Mouse (Mus musculus) left cerebral cortex, adult 2 months (tissue): Measurements from ENCODE around the gene Pxylp1. TPM values are rescaled to one million over a fixed set of nuclear protein-coding genes. Genes with fewer than 3 reads are reported as not detected.
A peak's percentile ranks its signal among the peaks of the same experiment; 100 is the strongest.
"Not testable (repeated sequence)": the region's sequence is repeated elsewhere in the genome, so short reads cannot be mapped to it uniquely, and the experiment has no call there.

Experiments
- DNase-seq, 2 experiments: peaks; one replicate each; pipeline ENCODE4 v3.0.0; 2021 to 2022; ENCODE audit warnings: low spot score in 2 of 2, mixed read lengths in 1 of 2; ENCODE audit errors: extremely low spot score in 1 of 2
- H3K27ac ChIP-seq: fragments of 200-600 bp; 2 replicates; pipeline ENCODE4 v1.8.1; 2022
- H3K4me3 ChIP-seq: fragments of 200-600 bp; 2 replicates; pipeline ENCODE4 v1.8.1; 2022
- CTCF ChIP-seq: fragments of 200-600 bp; IDR thresholded peaks from 2 replicates; pipeline ENCODE4 v1.8.1; 2022; ENCODE audit warnings: antibody characterized with exemption, mild to moderate bottlenecking, moderate library complexity
- intact Hi-C: fragments of 180-260 bp; cut with DNase I; formaldehyde crosslinking; loops from one replicate; pipeline ENCODE4 v1.15.1; 2025
- long read RNA-seq, 2 experiments: library from polyadenylated mRNA; stranded (forward); transcript quantifications; one replicate each; pipeline ENCODE4 v2.0.0; 2021; ENCODE audit warnings: borderline mapping rate in 2 of 2
- total RNA-seq, 2 experiments: library from RNA; stranded (reverse); gene quantifications; 2 replicates each; pipeline ENCODE4 v1.2.3; 2021

The Pxylp1 gene
- total RNA-seq, result 10 to 100 TPM; 17.7 to 19.5 TPM
- long read RNA-seq, experiment 1, transcript Pxylp1-201 (6 exons, 2,908 nt), result major isoform, 11 of 19 reads
- long read RNA-seq, experiment 1, partial matches to known transcripts, result 0 of 19 reads
- long read RNA-seq, experiment 1, other reads (novel, unspliced or antisense), result 6 of 19 reads
- long read RNA-seq, experiment 2, transcript Pxylp1-201 (6 exons, 2,908 nt), result major isoform, 10 of 18 reads
- long read RNA-seq, experiment 2, partial matches to known transcripts, result 0 of 18 reads
- long read RNA-seq, experiment 2, other reads (novel, unspliced or antisense), result 6 of 18 reads

DNA sequence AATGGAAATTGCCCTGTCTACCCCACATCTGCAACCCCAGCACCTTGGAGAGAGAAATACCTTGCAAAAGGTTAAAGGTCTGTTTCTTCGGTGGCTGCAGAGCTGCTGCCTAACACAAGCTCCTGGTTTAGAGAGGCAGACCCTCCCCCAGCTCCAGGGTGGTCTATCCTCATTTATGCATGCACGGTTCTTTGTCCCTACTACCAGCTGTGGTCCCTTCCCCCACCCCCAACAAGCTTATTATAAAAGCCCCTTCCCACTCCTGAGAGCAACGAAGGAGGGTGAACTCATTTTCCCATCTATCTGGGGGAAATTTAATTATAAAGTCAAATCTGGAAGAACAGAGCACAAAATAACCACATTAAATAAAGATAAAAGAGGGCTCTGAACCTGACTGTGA is at the start of gene Pxylp1:
TSS of gene Pxylp1 (minus strand) at position 124 of the 400 bp plus-strand sequence.
- intact Hi-C loops, result no loop called here
- no peak for TF ChIP-seq CTCF
- Histone ChIP-seq H3K4me3 (no peak within 1 kb of the TSS), H3K27ac (no peak within 1 kb of the TSS)
- no peak for DNase-seq

DNA sequence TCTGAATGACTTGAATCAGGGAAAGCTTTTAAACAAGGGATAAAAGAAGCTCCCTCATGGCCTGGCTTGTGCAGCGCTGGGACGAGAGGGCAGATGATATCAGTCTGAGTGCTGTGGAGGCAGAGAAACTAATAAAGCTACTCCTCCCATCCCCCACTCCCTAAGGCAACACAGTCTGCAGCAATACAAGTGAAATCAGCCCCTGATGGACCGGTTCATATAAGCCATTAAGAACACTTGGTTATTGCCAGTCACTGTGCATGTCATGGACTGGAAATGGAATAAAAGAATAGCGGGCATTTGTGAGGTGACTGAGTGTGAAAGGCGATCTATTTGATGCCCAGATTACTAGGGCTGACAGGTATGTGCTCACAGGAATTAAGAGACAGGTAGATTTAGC is 46.4 kb upstream of the Pxylp1 start:
- intact Hi-C loops, result no loop called here
- TF ChIP-seq CTCF, result no peak

DNA sequence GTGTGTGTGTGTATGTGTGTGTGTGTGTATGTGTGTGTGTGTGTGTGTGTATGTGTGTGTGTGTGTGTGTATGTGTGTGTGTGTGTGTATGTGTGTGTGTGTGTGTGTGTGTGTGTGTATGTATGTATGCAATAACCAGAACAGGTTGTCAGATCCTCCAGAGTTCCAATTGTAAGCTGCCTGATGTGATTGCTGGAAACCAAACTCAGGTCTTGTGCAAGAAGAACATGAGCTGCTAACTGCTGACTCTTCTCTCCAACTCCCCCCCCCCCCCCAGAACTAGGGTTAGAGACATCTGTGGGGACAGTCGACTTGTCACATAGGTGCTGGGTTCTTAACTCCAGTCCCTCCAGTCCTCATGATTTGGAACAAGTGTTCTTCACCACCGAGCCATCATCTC is 44.0 kb upstream of the Pxylp1 start:
- H3K4me3 ChIP-seq, H3K27ac ChIP-seq, intact Hi-C loops, DNase-seq: not testable (repeated sequence)

More for the DNA sequence above, 46.4 kb upstream of the Pxylp1 start:
- Histone ChIP-seq H3K27ac (no peak overlapping the region), H3K4me3 (no peak overlapping the region)
- no peak for DNase-seq

DNA sequence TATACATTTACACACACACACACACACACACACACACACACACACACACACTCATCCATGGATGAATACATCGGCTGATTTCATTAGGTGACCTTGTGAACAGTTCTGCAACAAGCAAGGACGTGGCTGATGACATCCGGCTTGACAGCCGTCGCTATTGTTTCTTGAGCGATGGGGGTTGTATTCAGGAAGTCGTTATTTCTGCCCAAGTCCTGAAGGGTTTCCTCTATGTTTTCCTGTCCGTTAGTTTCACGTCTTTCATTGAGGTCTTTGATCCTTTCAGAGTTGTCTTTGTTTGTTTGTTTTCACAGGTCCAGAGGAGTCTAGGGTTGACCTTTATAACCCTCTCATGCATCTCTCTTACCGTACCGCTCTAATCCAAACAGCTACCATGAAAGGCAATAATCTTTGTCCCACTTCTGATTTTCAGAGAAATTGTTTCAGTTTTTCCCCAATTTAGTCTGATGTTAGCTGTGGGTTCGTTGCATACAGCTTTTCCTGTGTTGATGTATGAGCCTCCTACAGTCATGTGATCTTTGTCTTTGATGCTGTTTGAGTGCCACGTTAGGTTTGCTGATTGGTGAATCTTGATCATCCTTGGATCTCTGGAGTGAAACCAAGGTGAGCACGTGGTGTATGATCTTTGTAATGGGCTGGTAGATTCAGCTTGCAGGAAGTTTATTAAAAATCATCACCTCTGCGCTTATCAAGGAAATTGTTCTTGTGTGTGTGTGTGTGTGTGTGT is 43.3 kb upstream of the Pxylp1 start:
- intact Hi-C loops, result no loop called here
- no peak overlapping the region for H3K27ac ChIP-seq
- no peak overlapping the region for H3K4me3 ChIP-seq
- DNase-seq, result no peak
- no peak for TF ChIP-seq CTCF

DNA sequence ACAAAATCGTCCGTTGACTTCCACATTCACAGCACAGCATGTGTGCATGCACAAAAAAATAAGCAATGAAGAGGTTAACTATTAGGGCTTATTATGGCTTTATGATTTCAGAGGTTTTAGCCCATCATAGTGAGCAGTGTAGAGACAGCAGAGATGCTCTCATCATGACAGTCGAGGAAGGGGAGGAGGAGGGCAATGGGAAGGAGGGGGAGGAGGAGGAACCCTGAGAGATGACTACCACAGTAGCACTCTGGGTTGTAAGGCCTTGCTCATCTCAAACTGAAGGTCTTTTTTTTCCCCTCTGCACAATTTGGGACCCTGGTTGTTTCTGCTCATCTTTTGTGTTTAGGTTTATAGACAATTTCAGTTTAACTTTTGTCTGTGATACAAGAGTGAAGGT is 42.3 kb upstream of the Pxylp1 start:
- no peak overlapping the region for H3K27ac ChIP-seq
- DNase-seq, result no peak
- intact Hi-C loops, result no loop called here
- no peak overlapping the region for H3K4me3 ChIP-seq
- no peak for TF ChIP-seq CTCF

DNA sequence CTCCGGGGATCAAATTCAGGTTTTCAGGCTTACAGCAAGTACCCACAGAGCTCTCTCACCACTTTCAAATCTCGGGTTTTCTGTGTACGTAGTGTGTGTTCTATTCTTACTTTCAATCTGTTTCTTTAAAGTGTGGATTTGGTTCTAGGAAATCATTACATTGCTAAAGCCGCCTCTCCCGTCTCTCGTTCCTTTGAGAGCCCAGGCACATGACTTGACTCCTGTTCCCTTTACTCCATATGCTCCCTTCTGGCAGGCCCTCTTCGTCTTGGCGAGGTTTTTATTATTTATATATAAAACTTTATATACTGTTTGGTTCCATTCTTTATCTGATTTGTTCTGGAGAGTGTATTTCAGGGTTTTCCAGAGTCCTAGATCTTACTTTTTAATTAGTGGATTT is 40.3 kb upstream of the Pxylp1 start:
- no peak for TF ChIP-seq CTCF
- intact Hi-C loops, result no loop called here
- no peak overlapping the region for H3K4me3 ChIP-seq
- H3K27ac ChIP-seq, result no peak overlapping the region
- no peak for DNase-seq

DNA sequence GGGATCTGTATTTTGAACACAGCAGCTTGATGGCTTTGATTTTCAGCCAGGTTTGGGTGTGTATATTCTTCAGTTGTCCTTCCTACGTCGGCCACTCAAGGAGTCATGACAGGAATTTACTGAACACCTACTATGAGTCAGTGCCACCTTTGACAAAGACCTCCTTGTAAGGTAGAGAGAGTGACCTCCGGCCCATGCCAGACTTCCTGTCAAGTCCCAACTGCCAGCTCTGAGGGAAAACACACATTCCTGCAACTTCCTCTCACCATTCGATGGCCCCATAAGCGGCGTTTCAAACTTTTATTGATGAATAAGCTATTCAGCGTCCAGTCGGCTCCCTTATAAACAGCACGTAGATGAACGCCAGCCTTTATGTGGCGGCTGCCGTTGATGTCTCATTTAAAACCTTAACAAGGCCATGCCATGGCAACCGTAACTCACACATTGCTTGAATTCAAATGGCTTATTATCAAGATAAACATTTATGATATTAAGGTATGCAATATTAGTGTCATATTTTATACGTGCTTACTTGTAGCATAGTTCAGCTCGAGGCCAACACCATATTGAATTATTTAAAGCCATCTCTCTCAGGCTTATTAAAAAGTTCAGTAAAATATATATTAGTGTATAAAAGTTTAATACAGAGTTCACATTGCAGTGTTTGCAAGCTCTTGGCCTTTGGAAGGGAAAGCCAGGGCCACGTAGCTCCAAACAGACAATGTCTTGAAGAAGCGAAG is 31.3 kb upstream of the Pxylp1 start:
- DNase-seq, result no peak
- no peak for TF ChIP-seq CTCF
- H3K4me3 ChIP-seq, result no peak overlapping the region
- no peak overlapping the region for H3K27ac ChIP-seq
- intact Hi-C loops, result no loop called here

DNA sequence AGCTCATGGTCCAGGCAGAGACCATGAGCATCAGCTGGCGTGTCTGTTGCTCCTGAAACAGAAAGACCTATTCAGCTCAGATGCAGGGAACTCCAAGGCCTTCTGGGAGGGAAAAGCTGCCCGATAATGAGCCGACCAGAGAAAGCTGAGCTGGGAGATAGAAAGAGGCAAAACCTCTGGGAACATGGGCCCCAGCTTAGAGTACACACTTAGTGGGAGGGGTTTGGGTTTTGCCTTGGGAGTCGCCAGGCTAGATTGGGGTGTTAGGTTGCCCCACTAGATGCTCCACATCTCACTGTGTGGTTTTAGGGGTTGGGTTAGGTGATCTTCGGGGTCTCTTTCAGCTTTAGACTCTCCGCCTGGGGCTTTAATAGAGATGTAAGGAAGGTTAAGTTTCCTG is 30.6 kb upstream of the Pxylp1 start:
- no peak for TF ChIP-seq CTCF
- H3K4me3 ChIP-seq, result no peak overlapping the region
- no peak overlapping the region for H3K27ac ChIP-seq
- intact Hi-C loops, result no loop called here
- DNase-seq, result no peak

DNA sequence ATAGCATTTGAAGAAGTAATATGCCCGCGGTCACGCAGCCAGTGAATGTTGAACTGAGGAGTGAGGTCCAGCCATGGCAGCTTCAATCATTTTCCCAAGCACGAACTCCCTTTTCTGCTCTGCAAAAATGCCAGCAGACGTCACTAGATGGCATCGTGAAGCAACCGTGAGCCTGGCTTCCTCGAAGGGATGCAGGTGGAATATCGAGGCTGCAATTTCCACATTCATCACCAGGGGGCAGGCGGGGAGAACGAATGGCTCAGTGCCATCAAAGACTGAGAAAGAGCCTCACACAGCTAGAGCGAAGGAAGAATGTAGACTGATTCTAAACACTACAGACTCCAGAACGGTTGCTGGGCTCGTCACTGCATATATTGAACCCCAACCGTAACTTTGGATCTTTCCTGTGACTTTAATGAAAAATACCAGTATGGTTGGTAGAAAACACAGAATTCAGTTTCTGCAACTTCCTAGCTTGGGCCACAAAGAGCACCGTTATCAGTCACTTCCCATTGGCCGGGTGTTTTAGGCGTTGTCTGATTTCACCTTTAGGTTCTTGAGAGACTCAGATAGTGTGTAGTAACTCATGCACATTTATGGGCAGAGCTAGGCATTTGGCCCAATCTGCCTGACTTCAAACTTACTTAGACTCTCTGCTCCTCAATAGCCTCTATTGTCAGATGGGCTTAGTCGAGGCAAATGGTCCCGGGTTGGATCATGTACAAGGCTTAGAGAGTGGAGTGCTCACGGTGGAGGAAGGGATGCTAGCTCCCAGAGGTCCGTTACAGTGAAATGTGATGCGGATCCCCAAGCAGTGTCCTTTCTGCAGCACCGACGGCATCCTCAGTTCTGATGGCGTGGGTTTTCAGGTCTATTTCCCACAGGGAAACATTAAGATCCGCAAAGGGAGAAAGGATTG is 24.4 kb upstream of the Pxylp1 start:
- H3K27ac ChIP-seq, result no peak overlapping the region
- intact Hi-C loops, result loop anchor here (1.0 to 2.0 kb wide), 4 partner anchors 43 to 246 kb away; no protein-coding TSS in a partner anchor
- DNase-seq, result peak; percentile 95 to 99
- no peak overlapping the region for H3K4me3 ChIP-seq
- peak; percentile 98 for TF ChIP-seq CTCF

DNA sequence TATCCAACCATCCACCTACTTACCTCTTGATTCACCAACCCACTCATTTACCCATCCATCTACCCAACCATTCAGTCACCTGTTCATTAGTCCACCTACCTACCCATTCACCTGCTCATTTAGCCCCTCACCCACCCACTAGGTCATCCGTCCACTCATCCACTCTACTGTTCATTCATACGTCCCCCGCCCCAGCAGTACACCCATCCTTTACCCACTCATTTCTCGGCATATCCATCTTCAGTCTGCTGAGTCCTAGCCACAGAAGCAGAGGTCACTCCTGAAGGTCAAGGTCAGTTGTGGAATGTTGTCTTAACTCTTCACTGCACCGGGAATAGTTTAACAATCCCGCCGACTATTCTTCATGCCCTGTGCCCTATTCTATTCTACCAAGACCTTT is 23.6 kb upstream of the Pxylp1 start:
- no peak overlapping the region for H3K4me3 ChIP-seq
- DNase-seq, result no peak
- no peak overlapping the region for H3K27ac ChIP-seq
- no peak for TF ChIP-seq CTCF
- intact Hi-C loops, result loop anchor here (1.0 to 2.0 kb wide), 4 partner anchors 44 to 247 kb away; no protein-coding TSS in a partner anchor

DNA sequence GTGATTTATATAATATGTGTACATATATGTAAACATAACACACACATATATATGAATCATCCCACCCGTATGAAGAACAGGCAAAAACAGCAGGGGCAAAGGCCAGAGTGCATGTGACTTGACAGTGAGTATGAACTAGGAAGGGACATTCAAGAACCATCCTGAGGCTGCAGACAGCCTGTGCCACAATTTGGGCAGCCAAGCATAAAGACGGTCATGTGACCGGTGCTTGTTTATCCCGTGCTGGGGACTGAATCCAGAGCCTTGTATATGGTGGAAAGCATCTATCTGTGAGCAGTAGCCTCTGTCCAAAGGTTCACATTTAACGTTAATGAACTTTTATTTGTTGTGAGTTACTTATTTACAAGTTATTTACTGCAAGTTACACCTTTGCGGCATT is 22.4 kb upstream of the Pxylp1 start:
- no peak overlapping the region for H3K27ac ChIP-seq
- DNase-seq, result no peak
- intact Hi-C loops, result no loop called here
- no peak overlapping the region for H3K4me3 ChIP-seq
- no peak for TF ChIP-seq CTCF
